Mouse (Mus musculus): ENCODE measurements around the gene Slc35b2. TPM values are rescaled to one million over a fixed set of nuclear protein-coding genes. Genes with fewer than 3 reads are reported as not detected.
A peak's percentile ranks its signal among the peaks of the same experiment; 100 is the strongest.

Gene Slc35b2
- total RNA-seq, 2 experiments from 2014 or later: 23.7 to 24.3 TPM

- intact Hi-C loops (cut with DNase I): loop anchor here (5.0 kb wide), 1 partner anchor 143 kb away; no protein-coding TSS in a partner anchor
- no peak for DNase-seq (ENCODE audit: low spot score)
Measured at GRCm38 (mm10) chr17:45578843-45579242, 15.2 kb downstream of the Slc35b2 start.

- DNase-seq (ENCODE audit: low spot score): no peak
- intact Hi-C loops (cut with DNase I): loop anchor here (5.0 kb wide), 1 partner anchor 143 kb away; no protein-coding TSS in a partner anchor
Measured at GRCm38 (mm10) chr17:45579554-45579953, 15.9 kb downstream of the Slc35b2 start.

DNA sequence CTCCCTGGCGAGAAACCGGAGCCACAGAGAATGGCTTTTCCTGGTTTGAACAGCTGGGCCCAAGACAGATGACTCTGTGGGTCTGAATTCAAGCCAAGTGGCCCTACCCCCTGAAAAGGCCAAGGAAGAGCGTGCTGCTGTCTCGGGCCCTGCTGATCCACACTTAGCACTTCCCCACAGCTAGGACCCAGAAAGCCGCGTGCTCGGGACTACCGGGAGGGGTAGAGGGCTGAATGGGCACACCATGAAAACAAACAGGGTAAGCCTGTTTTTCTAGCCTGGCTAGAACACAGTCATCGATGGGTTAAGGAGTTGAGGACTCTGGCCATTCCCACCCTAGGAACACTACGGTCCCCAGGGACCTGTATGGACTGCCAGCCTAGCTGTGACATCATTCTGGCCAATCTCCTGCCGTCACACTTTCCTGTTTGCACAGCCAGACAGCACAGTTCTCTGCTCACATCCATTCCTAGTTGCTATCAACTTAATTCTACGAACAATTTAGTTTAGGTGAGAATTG lies 17.3 kb downstream of the Slc35b2 start:
- peak; percentile 43 for DNase-seq (ENCODE audit: low spot score)
- intact Hi-C loops (cut with DNase I): no loop called here

GRCm38 (mm10) chr17:45581567-45581983 lies 17.9 kb downstream of the Slc35b2 start:
- intact Hi-C loops (cut with DNase I): no loop called here
- DNase-seq (ENCODE audit: low spot score): no peak

DNA sequence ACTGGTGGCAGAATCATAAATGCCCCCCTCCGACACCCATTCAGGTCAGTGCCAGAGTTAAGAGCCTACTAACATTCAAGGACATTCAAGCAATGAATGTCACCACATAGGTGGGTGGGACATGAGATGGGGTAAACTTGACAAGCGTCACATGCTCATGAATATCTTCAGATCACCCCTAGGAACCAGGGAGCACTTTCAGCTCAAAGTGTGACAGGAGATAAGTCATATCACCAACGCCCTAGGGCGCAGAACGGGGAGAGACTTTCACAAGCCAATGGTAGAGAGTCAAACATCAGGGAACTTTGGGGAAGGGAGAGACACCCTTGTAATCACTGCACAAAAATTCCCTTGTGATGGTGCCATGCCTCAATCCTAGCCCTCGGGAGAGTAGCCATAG lies 18.5 kb downstream of the Slc35b2 start:
- DNase-seq (ENCODE audit: low spot score): no peak
- intact Hi-C loops (cut with DNase I): loop anchor here (2.0 kb wide), 2 partner anchors 15 to 61 kb away; no protein-coding TSS in a partner anchor

GRCm38 (mm10) chr17:45582715-45583355 lies 19.2 kb downstream of the Slc35b2 start:
- intact Hi-C loops (cut with DNase I): loop anchor here (1.0 to 2.0 kb wide), 3 partner anchors 14 to 60 kb away; no protein-coding TSS in a partner anchor
- DNase-seq (ENCODE audit: low spot score): no peak

DNA sequence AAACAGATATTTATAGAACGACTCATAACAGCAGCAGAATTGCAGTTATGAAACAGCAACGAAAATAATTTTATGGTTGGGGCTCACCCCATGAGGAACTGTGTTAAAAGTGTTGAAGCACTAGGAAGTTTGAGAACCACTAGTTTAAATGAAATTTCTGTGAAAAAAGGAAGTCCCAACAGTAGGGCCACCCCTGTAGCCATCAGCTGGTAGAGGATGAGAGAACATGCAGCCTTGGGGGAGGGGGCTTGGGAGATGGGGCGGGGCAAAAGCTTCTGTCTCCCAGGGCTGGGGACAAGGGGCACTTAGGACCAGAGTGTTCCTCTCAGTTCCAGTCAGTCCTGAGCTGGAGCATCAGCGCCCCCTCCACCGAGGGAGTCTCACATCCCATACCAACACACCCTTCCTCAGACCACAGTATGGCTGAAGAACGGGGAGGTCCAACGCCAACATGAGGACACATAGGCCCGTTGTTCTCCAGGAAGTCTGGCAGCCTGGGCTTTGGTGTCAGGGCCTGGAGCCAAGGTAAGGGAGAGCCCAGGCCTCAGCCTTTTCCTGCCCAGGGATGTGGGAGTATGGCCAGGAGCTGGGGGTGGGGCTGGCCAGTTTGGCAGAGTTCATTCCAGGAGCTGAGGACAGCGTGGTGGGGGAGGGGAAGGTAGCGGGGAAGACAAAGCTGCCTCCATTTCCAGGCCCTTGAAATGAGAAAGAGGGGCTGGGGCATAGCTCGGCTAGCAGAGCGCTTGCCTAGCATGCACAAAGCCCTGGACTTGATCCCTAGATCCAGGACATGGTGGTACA lies 20.6 kb downstream of the Slc35b2 start:
- intact Hi-C loops (cut with DNase I): no loop called here
- peak; percentile 88 for DNase-seq (ENCODE audit: low spot score)

DNA sequence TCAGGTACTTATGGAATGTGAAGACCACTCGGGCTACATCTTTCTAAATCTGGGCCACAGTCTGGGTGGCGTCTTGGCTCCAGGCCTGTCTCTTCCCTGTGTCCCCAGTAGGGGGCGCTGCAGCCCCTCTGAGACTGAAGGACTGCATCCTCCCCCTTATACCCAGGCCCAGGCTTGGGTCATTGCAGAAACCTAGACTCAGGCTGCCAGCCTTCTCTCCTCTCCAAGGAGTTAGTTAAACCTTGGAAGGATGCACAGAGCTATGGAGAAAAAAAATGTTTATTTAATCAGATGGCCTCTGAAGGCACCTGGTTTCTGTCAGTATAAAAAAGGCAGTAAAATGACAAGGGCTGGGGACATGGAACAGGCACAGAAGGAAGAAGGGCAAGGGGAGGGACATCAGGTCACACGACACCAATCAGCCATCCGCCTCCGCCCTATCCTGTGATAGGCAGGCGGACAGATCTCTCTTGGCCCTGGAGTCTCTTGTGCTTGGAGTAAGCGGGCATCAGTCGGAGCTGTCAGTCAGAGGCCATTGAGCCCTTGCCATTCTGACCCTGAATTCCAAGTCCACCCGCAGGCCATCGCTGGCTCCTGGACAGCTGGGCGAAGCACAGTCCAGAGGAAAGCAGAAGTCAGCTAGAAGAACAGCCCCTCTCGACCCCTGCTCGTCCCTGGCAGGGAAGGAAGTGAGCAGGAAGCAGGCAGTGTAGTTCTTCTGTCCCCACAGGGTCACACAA lies 21.4 kb downstream of the Slc35b2 start:
- intact Hi-C loops (cut with DNase I): no loop called here

GRCm38 (mm10) chr17:45585725-45586448 lies 22.2 kb downstream of the Slc35b2 start:
- DNase-seq (ENCODE audit: low spot score): no peak
- intact Hi-C loops (cut with DNase I): no loop called here

More for the DNA sequence above, 21.4 kb downstream of the Slc35b2 start:
- peak; percentile 73 for DNase-seq (ENCODE audit: low spot score)

DNA sequence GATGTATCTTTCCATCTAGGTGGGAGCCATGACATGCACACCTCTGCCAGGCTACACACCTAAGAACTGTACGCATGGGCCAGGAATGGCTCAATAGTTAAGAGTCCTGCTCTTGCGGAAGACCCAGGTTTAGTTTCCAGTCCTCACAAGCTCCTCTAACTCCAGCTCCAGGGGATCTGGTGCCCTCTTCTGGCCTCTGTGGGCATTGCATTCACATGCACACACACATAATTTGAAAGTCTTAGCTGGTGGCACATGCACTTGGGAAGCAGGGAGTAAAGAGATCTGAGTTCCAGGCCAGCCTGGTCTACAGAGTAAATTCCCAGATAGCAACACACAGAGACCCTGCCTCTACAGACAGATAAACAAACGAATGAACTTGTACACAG lies 22.8 kb downstream of the Slc35b2 start:
- intact Hi-C loops (cut with DNase I): no loop called here
- DNase-seq (ENCODE audit: low spot score): no peak

DNA sequence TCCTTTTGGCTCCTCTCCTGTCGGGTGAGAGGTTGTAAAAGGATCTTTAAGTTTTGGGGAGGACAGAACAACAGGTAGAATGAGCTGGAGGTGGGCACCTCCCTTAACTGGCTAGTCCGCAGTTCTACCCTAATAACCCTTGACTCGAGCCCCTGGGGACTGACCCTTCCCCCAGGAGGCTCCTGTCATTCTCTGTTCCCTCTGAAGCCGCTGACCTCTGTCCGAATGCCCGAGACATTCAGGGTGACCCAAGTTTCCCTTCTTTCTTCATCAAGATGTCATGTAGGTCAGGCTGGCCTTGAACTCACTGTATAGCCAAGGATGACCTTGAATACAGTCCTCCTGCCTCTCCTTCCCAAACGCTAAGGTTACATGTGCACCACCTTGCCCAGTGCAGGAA lies 24.7 kb downstream of the Slc35b2 start:
- intact Hi-C loops (cut with DNase I): no loop called here
- DNase-seq (ENCODE audit: low spot score): no peak

GRCm38 (mm10) chr17:45589236-45589635 lies 25.6 kb downstream of the Slc35b2 start:
- DNase-seq (ENCODE audit: low spot score): no peak
- intact Hi-C loops (cut with DNase I): no loop called here

GRCm38 (mm10) chr17:45589844-45590243 lies 26.2 kb downstream of the Slc35b2 start:
- intact Hi-C loops (cut with DNase I): no loop called here
- DNase-seq (ENCODE audit: low spot score): no peak

- intact Hi-C loops (cut with DNase I): no loop called here
- no peak for DNase-seq (ENCODE audit: low spot score)
Measured at GRCm38 (mm10) chr17:45590410-45590809, 26.7 kb downstream of the Slc35b2 start.

DNA sequence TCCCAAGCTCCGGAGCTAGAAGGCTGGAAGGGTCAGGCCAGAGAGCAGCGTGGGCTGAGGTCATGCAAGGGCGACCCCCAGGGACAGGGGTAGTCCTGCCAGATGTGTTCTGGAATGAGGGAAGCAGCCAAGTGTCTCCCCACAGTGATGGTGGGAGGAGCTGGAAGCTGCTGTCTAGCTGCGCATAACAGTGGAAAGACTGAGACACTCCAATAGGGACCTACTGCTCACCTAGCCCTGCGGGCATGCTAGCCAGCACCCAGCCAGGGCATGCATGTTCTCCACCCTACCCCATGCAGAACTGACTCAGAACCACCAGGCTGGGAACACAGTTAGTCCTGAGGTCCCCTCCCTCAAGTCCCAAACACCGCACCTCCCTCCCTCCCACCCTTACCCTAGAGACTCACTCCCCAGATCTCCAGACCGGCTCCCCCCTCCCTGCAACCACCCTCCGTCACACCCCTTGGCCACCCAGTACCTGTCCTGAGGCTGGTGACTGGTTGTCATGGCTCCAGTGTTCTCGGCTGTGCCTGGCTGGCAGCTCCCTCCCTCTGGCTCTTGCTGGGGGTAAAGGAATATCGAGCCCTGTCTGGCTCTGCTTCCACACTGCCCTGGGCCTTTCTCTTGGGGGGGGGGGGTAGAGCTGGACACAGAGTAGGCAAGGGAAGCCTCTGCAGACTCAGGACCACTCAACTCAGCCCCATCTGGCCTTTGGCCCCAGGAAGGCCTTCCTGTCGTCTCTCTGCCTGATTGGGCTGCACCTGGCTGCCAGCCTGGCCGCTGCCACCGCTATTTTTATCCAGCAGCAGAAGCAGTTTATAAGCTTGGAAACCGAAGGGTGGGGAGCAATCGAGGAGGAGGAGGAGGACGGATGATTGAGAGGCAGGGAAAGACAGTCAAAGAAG lies 28.3 kb downstream of the Slc35b2 start:
- DNase-seq (ENCODE audit: low spot score): peak; percentile 70
- intact Hi-C loops (cut with DNase I): no loop called here

GRCm38 (mm10) chr17:45592606-45593431 lies 29.1 kb downstream of the Slc35b2 start:
- intact Hi-C loops (cut with DNase I): no loop called here
- DNase-seq (ENCODE audit: low spot score): peak; percentile 67

- no peak for DNase-seq (ENCODE audit: low spot score)
- intact Hi-C loops (cut with DNase I): no loop called here
Measured at GRCm38 (mm10) chr17:45593479-45593878, 29.8 kb downstream of the Slc35b2 start.

GRCm38 (mm10) chr17:45594195-45594594 lies 30.5 kb downstream of the Slc35b2 start:
- no peak for DNase-seq (ENCODE audit: low spot score)
- intact Hi-C loops (cut with DNase I): no loop called here
